Mouse (Mus musculus): ENCODE results near the gene Zfp473. TPM values are rescaled to one million over a fixed set of nuclear protein-coding genes. Genes with fewer than 3 reads are reported as not detected.

Gene Zfp473
- polyA plus RNA-seq (2015; fragmentation: Illumina TruSeq; extraction: RNeasy Lipid Tissue Mini Kit (QIAGEN cat#74804); ENCODE audit: low read depth, low replicate concordance): 0.91 TPM

DNA sequence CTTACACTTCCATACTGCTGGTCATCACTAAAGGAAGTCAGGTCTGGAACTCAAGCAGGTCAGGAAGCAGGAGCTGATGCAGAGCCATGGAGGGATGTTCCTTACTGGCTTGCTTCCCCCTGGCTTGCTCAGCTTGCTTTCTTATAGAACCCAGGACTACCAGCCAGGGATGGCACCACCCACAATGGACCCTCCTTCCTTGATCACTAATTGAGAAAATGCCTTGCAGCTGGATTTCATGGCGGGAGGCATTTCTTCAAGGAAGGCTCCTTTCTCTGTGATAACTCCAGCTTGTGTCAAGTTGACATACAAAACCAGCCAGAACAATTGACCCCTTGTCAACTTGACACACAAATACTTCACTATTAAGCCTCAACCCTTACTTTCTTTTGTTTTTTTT lies at the start of gene Zfp473:
Gene Zfp473, minus strand, starts transcription at position 101 of the 400 bp plus-strand sequence.

DNA sequence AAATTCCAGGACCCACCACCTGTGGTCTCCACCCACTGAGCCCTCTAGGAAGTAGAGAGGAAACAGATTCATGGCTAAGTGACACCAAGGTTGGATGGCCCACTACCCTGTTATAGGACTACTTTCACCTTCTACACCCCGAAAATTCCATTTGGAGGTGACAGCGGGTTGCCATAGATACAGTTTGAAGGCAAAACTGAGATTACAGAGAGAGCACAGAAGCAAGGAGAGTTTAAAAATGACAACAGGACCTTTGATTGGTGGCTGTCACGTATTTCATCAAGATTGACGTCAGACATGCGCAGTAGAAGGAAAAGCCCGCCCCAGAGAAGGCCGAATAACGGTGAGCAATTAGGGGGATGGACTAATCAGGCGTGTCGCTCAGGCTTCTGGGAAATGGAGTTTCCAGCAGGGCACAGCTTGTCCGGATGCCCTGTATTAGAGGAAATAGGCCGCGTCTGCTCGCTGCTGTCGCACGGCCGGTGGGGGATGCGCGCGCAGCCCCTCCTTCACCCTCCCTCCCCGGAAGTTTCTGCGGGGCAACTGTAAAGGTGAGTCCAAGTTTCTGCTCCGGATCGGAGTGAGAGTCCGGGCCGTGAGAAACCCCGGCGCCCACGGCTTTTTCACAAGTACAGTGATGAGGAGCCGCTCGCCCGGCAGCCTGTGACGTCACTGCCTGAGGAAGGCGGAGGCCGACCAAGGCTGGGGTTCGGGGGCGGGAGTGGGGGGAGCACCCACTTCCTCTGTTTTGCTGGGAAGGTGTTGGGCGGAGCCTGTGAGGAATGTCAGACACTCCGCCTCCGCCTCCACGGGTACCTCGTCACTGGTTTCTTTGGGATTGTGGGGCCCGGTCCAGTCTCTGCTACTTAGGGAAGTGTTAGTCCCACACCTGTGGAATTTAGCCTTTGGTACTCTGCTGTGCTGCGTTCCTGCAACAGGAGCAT lies 2.5 kb downstream of the Zfp473 start, which contains the start of gene Vrk3:
Gene Vrk3, plus strand, starts transcription at position 313 of the 944 bp plus-strand sequence.

GRCm38 (mm10) chr7:44708574-44708973 lies 42.3 kb downstream of the Zfp473 start, which contains the start of gene Izumo2:
Gene Izumo2, plus strand, starts transcription at chr7:44708742.

Other genes starting within 250 kb of the Zfp473 start
- gene Mybpc2, start 226.4 kb downstream of the Zfp473 start, polyA plus RNA-seq (2015; fragmentation: Illumina TruSeq; extraction: RNeasy Lipid Tissue Mini Kit (QIAGEN cat#74804); ENCODE audit: low read depth, low replicate concordance): 0.19 TPM
- not detected for gene Spib, start 219.0 kb downstream of the Zfp473 start, polyA plus RNA-seq (2015; fragmentation: Illumina TruSeq; extraction: RNeasy Lipid Tissue Mini Kit (QIAGEN cat#74804); ENCODE audit: low read depth, low replicate concordance)
- gene Pold1, start 202.2 kb downstream of the Zfp473 start, polyA plus RNA-seq (2015; fragmentation: Illumina TruSeq; extraction: RNeasy Lipid Tissue Mini Kit (QIAGEN cat#74804); ENCODE audit: low read depth, low replicate concordance): 9.0 TPM
- gene Nr1h2, start 197.1 kb downstream of the Zfp473 start, polyA plus RNA-seq (2015; fragmentation: Illumina TruSeq; extraction: RNeasy Lipid Tissue Mini Kit (QIAGEN cat#74804); ENCODE audit: low read depth, low replicate concordance): 56.3 TPM
- gene Napsa, start 178.7 kb downstream of the Zfp473 start, polyA plus RNA-seq (2015; fragmentation: Illumina TruSeq; extraction: RNeasy Lipid Tissue Mini Kit (QIAGEN cat#74804); ENCODE audit: low read depth, low replicate concordance): not detected
- 68.0 TPM for gene Kcnc3, start 160.4 kb downstream of the Zfp473 start, polyA plus RNA-seq (2015; fragmentation: Illumina TruSeq; extraction: RNeasy Lipid Tissue Mini Kit (QIAGEN cat#74804); ENCODE audit: low read depth, low replicate concordance)
- 18.8 TPM for gene Myh14, start 80.2 kb downstream of the Zfp473 start, polyA plus RNA-seq (2015; fragmentation: Illumina TruSeq; extraction: RNeasy Lipid Tissue Mini Kit (QIAGEN cat#74804); ENCODE audit: low read depth, low replicate concordance)
- gene Izumo2, start 42.3 kb downstream of the Zfp473 start, polyA plus RNA-seq (2015; fragmentation: Illumina TruSeq; extraction: RNeasy Lipid Tissue Mini Kit (QIAGEN cat#74804); ENCODE audit: low read depth, low replicate concordance): not detected
- gene Vrk3, start 2.6 kb downstream of the Zfp473 start, polyA plus RNA-seq (2015; fragmentation: Illumina TruSeq; extraction: RNeasy Lipid Tissue Mini Kit (QIAGEN cat#74804); ENCODE audit: low read depth, low replicate concordance): 30.2 TPM
- 24.4 TPM for gene Nup62, start 65.0 kb upstream of the Zfp473 start, polyA plus RNA-seq (2015; fragmentation: Illumina TruSeq; extraction: RNeasy Lipid Tissue Mini Kit (QIAGEN cat#74804); ENCODE audit: low read depth, low replicate concordance)
- 0.34 TPM for gene Il4i1, start 65.3 kb upstream of the Zfp473 start, polyA plus RNA-seq (2015; fragmentation: Illumina TruSeq; extraction: RNeasy Lipid Tissue Mini Kit (QIAGEN cat#74804); ENCODE audit: low read depth, low replicate concordance)
- gene Atf5, start 65.6 kb upstream of the Zfp473 start, polyA plus RNA-seq (2015; fragmentation: Illumina TruSeq; extraction: RNeasy Lipid Tissue Mini Kit (QIAGEN cat#74804); ENCODE audit: low read depth, low replicate concordance): 22.3 TPM
- gene Akt1s1, start 97.9 kb upstream of the Zfp473 start, polyA plus RNA-seq (2015; fragmentation: Illumina TruSeq; extraction: RNeasy Lipid Tissue Mini Kit (QIAGEN cat#74804); ENCODE audit: low read depth, low replicate concordance): 53.1 TPM
- 63.8 TPM for gene Tbc1d17, start 98.0 kb upstream of the Zfp473 start, polyA plus RNA-seq (2015; fragmentation: Illumina TruSeq; extraction: RNeasy Lipid Tissue Mini Kit (QIAGEN cat#74804); ENCODE audit: low read depth, low replicate concordance)
- gene Pnkp, start 106.1 kb upstream of the Zfp473 start, polyA plus RNA-seq (2015; fragmentation: Illumina TruSeq; extraction: RNeasy Lipid Tissue Mini Kit (QIAGEN cat#74804); ENCODE audit: low read depth, low replicate concordance): 27.9 TPM
- gene Ptov1, start 118.7 kb upstream of the Zfp473 start, polyA plus RNA-seq (2015; fragmentation: Illumina TruSeq; extraction: RNeasy Lipid Tissue Mini Kit (QIAGEN cat#74804); ENCODE audit: low read depth, low replicate concordance): 258 TPM
- 56.8 TPM for gene Med25, start 141.7 kb upstream of the Zfp473 start, polyA plus RNA-seq (2015; fragmentation: Illumina TruSeq; extraction: RNeasy Lipid Tissue Mini Kit (QIAGEN cat#74804); ENCODE audit: low read depth, low replicate concordance)
- gene Fuz, start 145.0 kb upstream of the Zfp473 start, polyA plus RNA-seq (2015; fragmentation: Illumina TruSeq; extraction: RNeasy Lipid Tissue Mini Kit (QIAGEN cat#74804); ENCODE audit: low read depth, low replicate concordance): 21.6 TPM
- 188 TPM for gene Ap2a1, start 178.4 kb upstream of the Zfp473 start, polyA plus RNA-seq (2015; fragmentation: Illumina TruSeq; extraction: RNeasy Lipid Tissue Mini Kit (QIAGEN cat#74804); ENCODE audit: low read depth, low replicate concordance)
- 1.3 TPM for gene Tsks, start 192.2 kb upstream of the Zfp473 start, polyA plus RNA-seq (2015; fragmentation: Illumina TruSeq; extraction: RNeasy Lipid Tissue Mini Kit (QIAGEN cat#74804); ENCODE audit: low read depth, low replicate concordance)
- gene Cpt1c, start 223.8 kb upstream of the Zfp473 start, polyA plus RNA-seq (2015; fragmentation: Illumina TruSeq; extraction: RNeasy Lipid Tissue Mini Kit (QIAGEN cat#74804); ENCODE audit: low read depth, low replicate concordance): 76.4 TPM
- 235 TPM for gene Prmt1, start 235.5 kb upstream of the Zfp473 start, polyA plus RNA-seq (2015; fragmentation: Illumina TruSeq; extraction: RNeasy Lipid Tissue Mini Kit (QIAGEN cat#74804); ENCODE audit: low read depth, low replicate concordance)
- gene Irf3, start 246.6 kb upstream of the Zfp473 start, polyA plus RNA-seq (2015; fragmentation: Illumina TruSeq; extraction: RNeasy Lipid Tissue Mini Kit (QIAGEN cat#74804); ENCODE audit: low read depth, low replicate concordance): 45.8 TPM
- 3.6 TPM for gene Bcl2l12, start 247.7 kb upstream of the Zfp473 start, polyA plus RNA-seq (2015; fragmentation: Illumina TruSeq; extraction: RNeasy Lipid Tissue Mini Kit (QIAGEN cat#74804); ENCODE audit: low read depth, low replicate concordance)

Data from brain, adult 10 weeks (tissue).